Mouse (Mus musculus) heart, adult 2 months (tissue): Measurements from ENCODE around the gene Rasgef1b. TPM values are rescaled to one million over a fixed set of nuclear protein-coding genes. Genes with fewer than 3 reads are reported as not detected.

Experiments
- DNase-seq, 2 experiments: peaks; one replicate each; pipeline ENCODE4 v3.0.0; 2021
- H3K27ac ChIP-seq: fragments of 200-600 bp; 2 replicates; pipeline ENCODE4 v1.8.1; 2022
- H3K27me3 ChIP-seq: fragments of 200-500 bp; 2 replicates; pipeline ENCODE4 v1.6.1; 2012; ENCODE audit warnings: mild to moderate bottlenecking, low read length, inconsistent platforms, mixed read lengths; ENCODE audit not compliant: control insufficient read depth, insufficient read depth
- H3K36me3 ChIP-seq: fragments of 200-500 bp; 2 replicates; pipeline ENCODE4 v1.6.1; 2012; ENCODE audit warnings: low read length, inconsistent platforms; ENCODE audit not compliant: control insufficient read depth, insufficient read depth
- H3K4me1 ChIP-seq: fragments of 200-500 bp; 2 replicates; pipeline ENCODE4 v1.6.1; 2011; ENCODE audit warnings: low read length; ENCODE audit not compliant: control insufficient read depth, insufficient read depth
- H3K4me3 ChIP-seq: fragments of 200-600 bp; 2 replicates; pipeline ENCODE4 v1.8.1; 2022
- H3K79me2 ChIP-seq: fragments of 200-500 bp; replicated peaks from 2 replicates; pipeline ENCODE4 v1.6.1; 2012; ENCODE audit warnings: mild to moderate bottlenecking, inconsistent platforms, low read length, moderate library complexity, mixed read lengths; ENCODE audit not compliant: control insufficient read depth, insufficient read depth
- H3K9ac ChIP-seq: fragments of 200-500 bp; 2 replicates; pipeline ENCODE4 v1.6.1; 2012; ENCODE audit warnings: low read depth, mild to moderate bottlenecking, control low read depth, inconsistent platforms, low read length, mixed read lengths
- CTCF ChIP-seq: fragments of 200-600 bp; IDR thresholded peaks from 2 replicates; pipeline ENCODE4 v1.8.1; 2022; ENCODE audit warnings: antibody characterized with exemption, mild to moderate bottlenecking, moderate library complexity
- EP300 ChIP-seq: fragments of 200-500 bp; IDR thresholded peaks from 2 replicates; pipeline ENCODE4 v1.6.1; 2011; ENCODE audit warnings: low read depth, low read length, control low read depth; ENCODE audit not compliant: insufficient read depth
- POLR2A ChIP-seq: fragments of 200-500 bp; IDR thresholded peaks from 2 replicates; pipeline ENCODE4 v1.6.1; 2011; ENCODE audit warnings: mild to moderate bottlenecking, low read depth, low read length, control low read depth; ENCODE audit not compliant: insufficient read depth
- WGBS: fragments of 180-500 bp; shearing (Covaris S2); methylation state at CpG from one replicate; pipeline ENCODE4 v1.1.7; 2018; 5-methylcytosine and 5-hydroxymethylcytosine counted together
- intact Hi-C: fragments of 180-260 bp; cut with DNase I; formaldehyde crosslinking; loops from one replicate; pipeline ENCODE4 v1.15.1; 2025
- polyA plus RNA-seq: library from polyadenylated mRNA; depleted of rRNA; stranded (reverse); fragments of >200 nt; gene quantifications from 2 replicates; pipeline ENCODE4 v1.2.3, GENCODE M21; 2012
- total RNA-seq, 2 experiments: library from RNA; stranded (reverse); gene quantifications; 2 replicates each; pipeline ENCODE4 v1.2.3; 2021

Rasgef1b gene
- total and polyA plus RNA-seq, 3 experiments = 4.3 to 17.7 (median 9.3) TPM

GRCm38 (mm10) chr5:99496157-99496453 lies 232.8 kb downstream of the Rasgef1b start:
- no peaks in the 10 kb centered on the region for H3K4me1 ChIP-seq
- no peaks in the 10 kb centered on the region for H3K27me3 ChIP-seq
- H3K79me2 ChIP-seq = no peaks in the 10 kb centered on the region
- no peak overlapping the region for H3K9ac ChIP-seq
- H3K4me3 ChIP-seq = no peak overlapping the region
- intact Hi-C loops = no loop called here
- DNase-seq = no peak
- TF ChIP-seq CTCF (no peak), EP300 (no peak), POLR2A (no peak)
- no peak overlapping the region for H3K27ac ChIP-seq
- no peaks in the 10 kb centered on the region for H3K36me3 ChIP-seq
- WGBS = 93% methylated on average over 1 of the region's 1 CpGs

DNA sequence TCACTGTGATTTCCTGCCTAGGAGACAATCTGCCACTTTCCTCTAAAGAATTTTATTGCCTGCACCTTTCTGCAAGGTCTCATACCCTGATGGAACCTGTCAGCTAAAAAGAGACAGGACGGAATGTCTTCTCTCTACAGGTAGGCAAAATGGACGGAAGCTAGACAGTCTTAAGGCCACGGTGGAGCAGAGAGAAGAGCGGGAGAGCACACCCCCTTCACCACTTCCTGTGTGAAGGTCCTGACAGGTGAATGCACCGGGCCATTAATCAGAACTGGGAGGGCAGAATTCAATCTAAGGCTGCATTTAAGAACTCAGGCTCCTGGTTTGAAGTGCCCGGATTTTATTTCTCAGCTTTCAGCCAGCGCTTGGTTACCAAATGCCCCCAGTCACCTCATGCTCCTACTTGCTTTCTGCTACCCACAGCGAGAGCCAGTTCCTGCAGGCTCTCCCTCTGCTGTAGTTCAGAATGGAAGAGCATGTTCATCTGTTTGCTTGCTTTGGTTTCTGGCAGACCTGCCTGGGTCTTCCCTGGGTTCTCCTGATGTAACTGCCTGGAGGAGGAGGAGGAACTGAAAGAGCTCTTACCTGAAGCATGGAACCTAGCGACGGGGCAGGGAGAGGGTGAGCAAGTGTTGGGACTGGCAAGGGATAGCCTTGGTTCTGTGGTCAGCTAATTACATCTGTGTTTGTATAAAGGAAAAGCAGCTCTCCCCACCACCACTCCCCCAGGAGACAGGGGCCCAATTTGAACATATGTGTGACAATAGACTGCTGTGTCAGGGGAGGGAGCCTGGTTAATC lies 233.3 kb downstream of the Rasgef1b start:
- no peaks in the 10 kb centered on the region for H3K36me3 ChIP-seq
- H3K27ac ChIP-seq = no peak overlapping the region
- TF ChIP-seq CTCF = no peak
- TF ChIP-seq POLR2A = no peak
- no peak for TF ChIP-seq EP300
- DNase-seq = no peak
- no peaks in the 10 kb centered on the region for H3K27me3 ChIP-seq
- H3K9ac ChIP-seq = no peak overlapping the region
- no peak overlapping the region for H3K4me3 ChIP-seq
- no peaks in the 10 kb centered on the region for H3K79me2 ChIP-seq
- WGBS = 93% methylated on average over 10 of the region's 10 CpGs
- intact Hi-C loops = no loop called here
- no peaks in the 10 kb centered on the region for H3K4me1 ChIP-seq

GRCm38 (mm10) chr5:99493861-99494260 lies 235.0 kb downstream of the Rasgef1b start:
- H3K9ac ChIP-seq = no peak overlapping the region
- no peak for DNase-seq
- no peaks in the 10 kb centered on the region for H3K79me2 ChIP-seq
- H3K27me3 ChIP-seq = no peaks in the 10 kb centered on the region
- no peaks in the 10 kb centered on the region for H3K36me3 ChIP-seq
- no peak overlapping the region for H3K27ac ChIP-seq
- WGBS = 50% methylated on average over 9 of the region's 9 CpGs
- H3K4me3 ChIP-seq = no peak overlapping the region
- TF ChIP-seq POLR2A (no peak), CTCF (no peak)
- intact Hi-C loops = no loop called here
- H3K4me1 ChIP-seq = no peaks in the 10 kb centered on the region

DNA sequence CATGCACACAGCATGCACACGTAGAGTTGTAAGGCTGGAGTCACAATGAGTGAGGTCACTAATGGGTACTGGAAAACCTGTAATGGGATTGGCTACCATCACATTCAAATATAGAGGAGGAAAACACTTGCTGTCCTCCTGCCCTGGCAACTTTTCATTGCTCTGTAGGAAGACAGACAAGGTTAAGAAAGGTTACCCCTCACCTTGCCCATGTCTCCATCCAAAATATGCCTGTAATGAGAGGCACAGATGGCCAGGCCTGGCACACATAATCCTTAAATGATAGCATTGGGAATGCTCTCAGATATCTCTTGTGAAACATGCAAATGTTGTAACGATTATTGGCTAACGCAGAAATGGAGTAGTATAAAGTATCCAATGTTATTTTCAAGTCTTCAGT lies 235.8 kb downstream of the Rasgef1b start:
- H3K4me3 ChIP-seq = no peak overlapping the region
- DNase-seq = no peak
- H3K4me1 ChIP-seq = no peaks in the 10 kb centered on the region
- no peaks in the 10 kb centered on the region for H3K79me2 ChIP-seq
- TF ChIP-seq CTCF (no peak), POLR2A (no peak), EP300 (no peak)
- no peaks in the 10 kb centered on the region for H3K36me3 ChIP-seq
- H3K27ac ChIP-seq = no peak overlapping the region
- intact Hi-C loops = no loop called here
- WGBS = 84% methylated on average over 3 of the region's 3 CpGs
- no peak overlapping the region for H3K9ac ChIP-seq
- no peaks in the 10 kb centered on the region for H3K27me3 ChIP-seq

DNA sequence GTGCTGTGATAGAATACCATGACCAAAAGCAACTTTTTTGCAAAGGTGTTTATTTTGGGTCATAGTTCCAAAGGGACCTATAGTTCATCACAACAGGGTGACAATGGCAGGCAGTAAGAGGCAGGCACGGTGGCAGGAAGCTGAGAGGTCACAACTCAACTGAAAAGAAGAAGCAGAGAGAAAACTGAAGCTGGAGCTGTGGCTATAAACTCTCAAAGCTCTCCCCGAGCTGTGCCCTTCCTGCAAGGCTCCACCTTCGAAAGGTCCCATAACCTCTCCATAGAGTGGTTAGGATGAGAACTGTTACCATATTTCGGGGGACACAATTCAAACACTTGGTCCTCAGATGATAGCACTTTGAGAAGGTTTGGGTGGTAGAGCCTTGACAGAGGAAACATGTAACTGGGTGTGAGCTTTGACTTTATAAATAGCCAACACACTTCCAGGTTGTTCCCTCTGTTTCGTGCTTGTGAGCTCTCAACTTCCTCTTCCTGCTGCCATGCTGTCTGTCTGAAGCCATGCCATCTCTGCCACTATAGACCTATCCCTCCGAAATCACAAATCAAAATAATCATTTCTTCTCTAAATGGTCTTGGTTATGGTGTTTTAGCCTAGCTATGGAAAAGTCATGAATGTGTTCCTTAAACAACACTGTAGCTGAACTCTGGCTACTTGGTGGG lies 240.2 kb downstream of the Rasgef1b start:
- Histone ChIP-seq H3K36me3 (no peaks in the 10 kb centered on the region), H3K9ac (no peak overlapping the region), H3K27me3 (no peaks in the 10 kb centered on the region), H3K27ac (no peak overlapping the region), H3K79me2 (no peaks in the 10 kb centered on the region), H3K4me3 (no peak overlapping the region), H3K4me1 (no peaks in the 10 kb centered on the region; the same call in 1 of the 2 replicates)
- intact Hi-C loops = no loop called here
- 78% methylated on average over 6 of the region's 6 CpGs for WGBS
- TF ChIP-seq CTCF (no peak), POLR2A (no peak), EP300 (no peak)
- no peak for DNase-seq

- WGBS = 71% methylated on average over 5 of the region's 5 CpGs
- TF ChIP-seq POLR2A (no peak), EP300 (no peak), CTCF (no peak)
- H3K4me3 ChIP-seq = no peak overlapping the region
- H3K9ac ChIP-seq = no peak overlapping the region
- H3K27me3 ChIP-seq = no peaks in the 10 kb centered on the region
- H3K36me3 ChIP-seq = no peaks in the 10 kb centered on the region
- H3K27ac ChIP-seq = no peak overlapping the region
- DNase-seq = peak in 1 of 2 experiments; percentile 26
- H3K4me1 ChIP-seq = no peaks in the 10 kb centered on the region; the same call in 1 of the 2 replicates
- intact Hi-C loops = no loop called here
- H3K79me2 ChIP-seq = no peaks in the 10 kb centered on the region
Observed at GRCm38 (mm10) chr5:99487009-99487858, 241.6 kb downstream of the Rasgef1b start.
